In the genomic region with DNA sequence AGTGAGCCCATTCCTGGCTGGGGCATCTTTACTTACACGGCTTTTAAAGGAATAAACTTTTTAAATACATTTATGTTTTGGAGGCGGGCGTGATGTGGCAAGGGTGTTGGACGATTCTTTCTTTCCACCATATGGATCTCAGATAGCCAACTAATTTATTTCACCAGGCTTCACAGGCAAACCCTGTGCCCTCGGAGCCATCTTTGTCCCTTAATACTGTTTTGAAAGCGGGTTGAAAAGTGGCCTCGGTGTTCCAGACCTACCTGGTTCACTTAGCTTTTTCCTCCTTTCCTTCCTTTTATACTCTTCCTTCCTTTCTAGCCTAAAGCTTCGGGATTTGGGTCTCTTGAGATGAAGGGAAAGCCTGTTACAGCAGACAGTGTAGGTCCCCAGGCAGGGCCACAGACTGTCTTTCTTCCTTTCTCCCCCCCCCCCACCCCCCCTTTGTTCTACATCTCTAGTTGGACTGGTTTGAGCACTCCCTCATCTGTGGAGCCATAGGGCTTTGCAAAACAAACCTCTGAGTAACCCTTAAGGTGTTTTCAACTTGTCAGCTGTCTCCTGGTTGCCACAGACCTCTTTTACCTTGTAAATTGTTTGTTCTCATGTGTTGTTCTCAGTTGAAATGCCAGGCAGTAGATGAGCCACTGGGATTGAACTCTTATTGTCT, we compare ENCODE assay signal across 8 mouse cellular contexts. TPM values are rescaled to one million over a fixed set of nuclear protein-coding genes. Genes with fewer than 3 reads are reported as not detected.
DNase-seq lines count a peak whose midpoint lies in the region; ATAC-seq lines count a peak whose summit lies in the region.

No protein-coding gene starts in this region.

- intact Hi-C loops in gastrocnemius, postnatal 14 days (cut with DNase I; ENCODE audit: low total_unique reads), result no loop called here

- peak overlapping the region; percentile 99 for H3K4me3 ChIP-seq in kidney, embryonic 16.5 days (ENCODE audit: low read length)
- H3K4me3 ChIP-seq in forebrain, embryonic 11.5 days (ENCODE audit: low read depth, low read length), result peak overlapping the region; percentile 88
- H3K4me3 ChIP-seq in liver, embryonic 13.5 days (replicated peaks), result peak overlapping the region; percentile 77
- peak overlapping the region; percentile 73 for H3K4me3 ChIP-seq in stomach, embryonic 14.5 days (ENCODE audit: low read depth, low read length)

- H3K27me3 ChIP-seq in kidney, embryonic 16.5 days (ENCODE audit: insufficient read depth, low read length), result no peaks in the 10 kb centered on the region
- no peaks in the 10 kb centered on the region for H3K27me3 ChIP-seq in forebrain, embryonic 11.5 days (ENCODE audit: control insufficient read depth, insufficient read depth, low read length)
- no peaks in the 10 kb centered on the region for H3K27me3 ChIP-seq in liver, embryonic 13.5 days
- H3K27me3 ChIP-seq in stomach, embryonic 14.5 days (ENCODE audit: control insufficient read depth, insufficient read depth, low read length), result no peaks in the 10 kb centered on the region

- no peak for DNase-seq in kidney, adult 8-10 months
- peak; percentile 40 for DNase-seq in MN1 (ENCODE audit: low spot score)
- no peak for DNase-seq in forebrain, embryonic 11.5 days (ENCODE audit: low spot score)
- no peak for DNase-seq in liver, embryonic 13.5 days
- no peak for DNase-seq in gastrocnemius, adult 18-20 months (ENCODE audit: low spot score)
- no peak for DNase-seq in gastrocnemius, postnatal 14 days

- peak overlapping the region; percentile 66 for H3K4me2 ChIP-seq in kidney, embryonic 16.5 days (replicated peaks; ENCODE audit: low read depth, low read length)
- H3K4me2 ChIP-seq in forebrain, embryonic 11.5 days (ENCODE audit: low read depth, low read length, severe bottlenecking), result peak overlapping the region; percentile 66
- peak overlapping the region; percentile 89 for H3K4me2 ChIP-seq in liver, embryonic 13.5 days
- peak overlapping the region; percentile 68 for H3K4me2 ChIP-seq in stomach, embryonic 14.5 days (replicated peaks; ENCODE audit: low read depth, low read length)

- 0 out of 2 replicates have a peak, but pooled peaks have one; percentile 4 for ATAC-seq in kidney, embryonic 16.5 days (ENCODE audit: low FRiP score, low TSS enrichment)
- no peak for ATAC-seq in forebrain, embryonic 11.5 days (replicated peaks; ENCODE audit: low FRiP score)
- 0 out of 2 replicates have a peak, but pooled peaks have one; percentile 2 for ATAC-seq in liver, embryonic 13.5 days (ENCODE audit: low read depth)
- no peak for ATAC-seq in stomach, embryonic 14.5 days (ENCODE audit: insufficient number of reproducible peaks, insufficient read depth, low FRiP score, low read depth)

- H3K27ac ChIP-seq in kidney, embryonic 16.5 days (ENCODE audit: low read length), result peak overlapping the region; percentile 85
- H3K27ac ChIP-seq in forebrain, embryonic 11.5 days (ENCODE audit: low read depth, low read length), result no peak overlapping the region
- peak overlapping the region; percentile 88 for H3K27ac ChIP-seq in liver, embryonic 13.5 days
- H3K27ac ChIP-seq in stomach, embryonic 14.5 days (ENCODE audit: low read length), result peak overlapping the region; percentile 80; the same call in 1 of the 2 replicates

- peak overlapping the region; percentile 85 for H3K9ac ChIP-seq in kidney, embryonic 16.5 days (replicated peaks; ENCODE audit: low read length)
- peak overlapping the region; percentile 67 for H3K9ac ChIP-seq in forebrain, embryonic 11.5 days (ENCODE audit: low read length)
- H3K9ac ChIP-seq in liver, embryonic 13.5 days, result peak overlapping the region; percentile 79
- H3K9ac ChIP-seq in stomach, embryonic 14.5 days (replicated peaks; ENCODE audit: low read depth, low read length), result peak overlapping the region; percentile 75

- H3K4me1 ChIP-seq in kidney, embryonic 16.5 days (ENCODE audit: insufficient read depth, low read length), result peaks cover 13% of the 10 kb centered on the region
- H3K4me1 ChIP-seq in forebrain, embryonic 11.5 days (replicated peaks; ENCODE audit: control insufficient read depth, insufficient read depth, low read length), result peaks cover 4% of the 10 kb centered on the region; the same call in 1 of the 2 replicates
- peaks cover 28% of the 10 kb centered on the region for H3K4me1 ChIP-seq in liver, embryonic 13.5 days (replicated peaks)
- H3K4me1 ChIP-seq in stomach, embryonic 14.5 days (ENCODE audit: control insufficient read depth, insufficient read depth, low read length), result peaks cover 9% of the 10 kb centered on the region; the same call in 1 of the 2 replicates

- H3K9me3 ChIP-seq in kidney, embryonic 16.5 days (ENCODE audit: low read length), result no peaks in the 10 kb centered on the region
- H3K9me3 ChIP-seq in forebrain, embryonic 11.5 days (ENCODE audit: control insufficient read depth, low read length), result no peaks in the 10 kb centered on the region
- H3K9me3 ChIP-seq in liver, embryonic 13.5 days (replicated peaks), result no peaks in the 10 kb centered on the region
- no peaks in the 10 kb centered on the region for H3K9me3 ChIP-seq in stomach, embryonic 14.5 days (ENCODE audit: control insufficient read depth, low read depth, low read length)

- under 1% methylated on average over 8 of the region's 8 CpGs for WGBS in kidney, embryonic 16.5 days
- WGBS in forebrain, embryonic 11.5 days, result 4% methylated on average over 8 of the region's 8 CpGs
- WGBS in liver, embryonic 13.5 days (ENCODE audit: insufficient replicate concordance), result 3% methylated on average over 8 of the region's 8 CpGs
- 3% methylated on average over 8 of the region's 8 CpGs for WGBS in stomach, embryonic 14.5 days

- H3K36me3 ChIP-seq in kidney, embryonic 16.5 days (ENCODE audit: insufficient read depth, low read length), result no peaks in the 10 kb centered on the region
- H3K36me3 ChIP-seq in forebrain, embryonic 11.5 days (ENCODE audit: control insufficient read depth, insufficient read depth, low read length), result no peaks in the 10 kb centered on the region
- H3K36me3 ChIP-seq in liver, embryonic 13.5 days, result 0 out of 2 replicates have a peak, but pooled peaks cover 6% of the 10 kb centered on the region
- no peaks in the 10 kb centered on the region for H3K36me3 ChIP-seq in stomach, embryonic 14.5 days (ENCODE audit: control insufficient read depth, insufficient read depth, low read length)

RNA-seq across cellular contexts. Expression of gene Harbi1, which starts 0.7 kb away (rescaled TPM):
- polyA plus RNA-seq in kidney, embryonic 16.5 days (2015; fragmentation: Nextera tagmentation; extraction: Ambion mirVana), result 20.6 and 24.7 TPM in 2 replicates
- polyA plus RNA-seq in forebrain, embryonic 11.5 days (2014; fragmentation: Nextera tagmentation; extraction: Ambion mirVana), result 18.2 and 20.2 TPM in 2 replicates
- polyA plus RNA-seq in liver, embryonic 13.5 days (2015; fragmentation: Nextera tagmentation; extraction: Ambion mirVana), result 8.0 and 8.5 TPM in 2 replicates
- 18.2 and 21.5 TPM in 2 replicates for polyA plus RNA-seq in stomach, embryonic 14.5 days (2014; fragmentation: Nextera tagmentation; extraction: Ambion mirVana)
- 1 to 10 TPM; 5.4 to 6.2 TPM for total RNA-seq in gastrocnemius, adult 18-20 months (2021)
- total RNA-seq in gastrocnemius, postnatal 14 days (2021), result 1 to 10 TPM; 3.9 to 4.9 TPM

RNA-seq across cellular contexts. Expression of gene Atg13, which starts 1.0 kb away (rescaled TPM):
- 29.1 and 29.2 TPM in 2 replicates for polyA plus RNA-seq in kidney, embryonic 16.5 days (2015; fragmentation: Nextera tagmentation; extraction: Ambion mirVana)
- polyA plus RNA-seq in forebrain, embryonic 11.5 days (2014; fragmentation: Nextera tagmentation; extraction: Ambion mirVana), result 25.2 and 25.9 TPM in 2 replicates
- 10.6 and 12.5 TPM in 2 replicates for polyA plus RNA-seq in liver, embryonic 13.5 days (2015; fragmentation: Nextera tagmentation; extraction: Ambion mirVana)
- 27.8 and 30.0 TPM in 2 replicates for polyA plus RNA-seq in stomach, embryonic 14.5 days (2014; fragmentation: Nextera tagmentation; extraction: Ambion mirVana)
- total RNA-seq in gastrocnemius, adult 18-20 months (2021), result 10 to 100 TPM; 33.6 to 37.8 TPM
- total RNA-seq in gastrocnemius, postnatal 14 days (2021), result 10 to 100 TPM; 20.7 to 24.8 TPM

RNA-seq across cellular contexts. Expression of gene Ambra1, which starts 18.5 kb away (rescaled TPM):
- 20.7 and 24.5 TPM in 2 replicates for polyA plus RNA-seq in kidney, embryonic 16.5 days (2015; fragmentation: Nextera tagmentation; extraction: Ambion mirVana)
- 19.9 and 20.1 TPM in 2 replicates for polyA plus RNA-seq in forebrain, embryonic 11.5 days (2014; fragmentation: Nextera tagmentation; extraction: Ambion mirVana)
- polyA plus RNA-seq in liver, embryonic 13.5 days (2015; fragmentation: Nextera tagmentation; extraction: Ambion mirVana), result 4.6 and 5.8 TPM in 2 replicates
- polyA plus RNA-seq in stomach, embryonic 14.5 days (2014; fragmentation: Nextera tagmentation; extraction: Ambion mirVana), result 17.8 and 18.1 TPM in 2 replicates
- total RNA-seq in gastrocnemius, adult 18-20 months (2021), result 10 to 100 TPM; 14.3 to 17.0 TPM
- total RNA-seq in gastrocnemius, postnatal 14 days (2021), result 10 to 100 TPM; 15.4 to 17.0 TPM

Comparison
In these comparisons a context has a peak if more than half of its experiments do, and no peak if none do; other contexts are left out.
1. ATAC-seq: peak in kidney, embryonic 16.5 days (single experiment) and liver, embryonic 13.5 days (single experiment); none in forebrain, embryonic 11.5 days (single experiment) and stomach, embryonic 14.5 days (single experiment).
2. Peak in every context shown above with its lines, with median percentiles within 50 percentile points of each other: H3K4me2 ChIP-seq, H3K4me3 ChIP-seq and H3K9ac ChIP-seq.